Mouse (Mus musculus) left cerebral cortex, postnatal 10 days (tissue): Measurements from ENCODE around the gene Pwwp2b. TPM values are rescaled to one million over a fixed set of nuclear protein-coding genes. Genes with fewer than 3 reads are reported as not detected.
A peak's percentile ranks its signal among the peaks of the same experiment; 100 is the strongest.

Experiments
- DNase-seq, 2 experiments: peaks; one replicate each; pipeline ENCODE4 v3.0.0; 2021 to 2022; ENCODE audit warnings: low spot score in 2 of 2, mixed read lengths in 1 of 2; ENCODE audit errors: extremely low spot score in 1 of 2
- intact Hi-C: fragments of 180-260 bp; cut with DNase I; formaldehyde crosslinking; loops from one replicate; pipeline ENCODE4 v1.15.1; 2025
- total RNA-seq, 2 experiments: library from RNA; stranded (reverse); gene quantifications; 2 replicates each; pipeline ENCODE4 v1.2.3; 2021

Pwwp2b gene
- total RNA-seq, 2 experiments from 2014 or later = 8.5 to 11.0 TPM

- DNase-seq = no peak
Observed at GRCm38 (mm10) chr7:139249406-139250210, 1.3 kb downstream of the Pwwp2b start.

GRCm38 (mm10) chr7:139251881-139252301, 3.6 kb downstream of the Pwwp2b start:
- intact Hi-C loops = no loop called here
- peak in 1 of 2 experiments; percentile 83 for DNase-seq

More at GRCm38 (mm10) chr7:139249406-139250210, 1.3 kb downstream of the Pwwp2b start:
- intact Hi-C loops = no loop called here

GRCm38 (mm10) chr7:139252566-139252965, 4.3 kb downstream of the Pwwp2b start:
- intact Hi-C loops = no loop called here
- no peak for DNase-seq

- no peak for DNase-seq
- intact Hi-C loops = no loop called here
Observed at GRCm38 (mm10) chr7:139252986-139253385, 4.7 kb downstream of the Pwwp2b start.

- intact Hi-C loops = no loop called here
- no peak for DNase-seq
Observed at GRCm38 (mm10) chr7:139253462-139253861, 5.2 kb downstream of the Pwwp2b start.

- DNase-seq = no peak
- intact Hi-C loops = no loop called here
Observed at GRCm38 (mm10) chr7:139254626-139255025, 6.3 kb downstream of the Pwwp2b start.

GRCm38 (mm10) chr7:139257752-139258542, 9.7 kb downstream of the Pwwp2b start:
- intact Hi-C loops = no loop called here

GRCm38 (mm10) chr7:139264337-139264736, 16.1 kb downstream of the Pwwp2b start:
- intact Hi-C loops = no loop called here
- peak in 1 of 2 experiments; percentile 63 for DNase-seq

More at GRCm38 (mm10) chr7:139257752-139258542, 9.7 kb downstream of the Pwwp2b start:
- no peak for DNase-seq

GRCm38 (mm10) chr7:139265634-139266033, 17.4 kb downstream of the Pwwp2b start:
- DNase-seq = no peak

GRCm38 (mm10) chr7:139266431-139266830, 18.1 kb downstream of the Pwwp2b start:
- no peak for DNase-seq
- intact Hi-C loops = no loop called here

More at GRCm38 (mm10) chr7:139265634-139266033, 17.4 kb downstream of the Pwwp2b start:
- intact Hi-C loops = no loop called here

GRCm38 (mm10) chr7:139266886-139267870, 18.9 kb downstream of the Pwwp2b start:
- peak in 1 of 2 experiments; percentile 58 for DNase-seq
- intact Hi-C loops = no loop called here

- no peak for DNase-seq
- intact Hi-C loops = no loop called here
Observed at GRCm38 (mm10) chr7:139270738-139271137, 22.5 kb downstream of the Pwwp2b start.

GRCm38 (mm10) chr7:139271871-139272270, 23.6 kb downstream of the Pwwp2b start:
- peak; percentile 67 to 70 for DNase-seq
- intact Hi-C loops = no loop called here

GRCm38 (mm10) chr7:139272639-139273396, 24.5 kb downstream of the Pwwp2b start:
- peak; percentile 52 to 70 for DNase-seq
- intact Hi-C loops = no loop called here

- intact Hi-C loops = no loop called here
- peak in 1 of 2 experiments; percentile 72 for DNase-seq
Observed at GRCm38 (mm10) chr7:139273397-139273719, 25.1 kb downstream of the Pwwp2b start.

- peak in 1 of 2 experiments; percentile 60 for DNase-seq
- intact Hi-C loops = loop anchor here (5.0 kb wide), 1 partner anchor 43 kb away; no protein-coding TSS in a partner anchor
Observed at GRCm38 (mm10) chr7:139275586-139275985, 27.3 kb downstream of the Pwwp2b start.

GRCm38 (mm10) chr7:139276150-139276549, 27.9 kb downstream of the Pwwp2b start:
- intact Hi-C loops = loop anchor here (5.0 kb wide), 1 partner anchor 44 kb away; no protein-coding TSS in a partner anchor
- no peak for DNase-seq

GRCm38 (mm10) chr7:139277536-139277935, 29.3 kb downstream of the Pwwp2b start:
- intact Hi-C loops = loop anchor here (5.0 kb wide), 1 partner anchor 45 kb away; no protein-coding TSS in a partner anchor
- DNase-seq = no peak
